Mouse (Mus musculus): ENCODE measurements around the gene Pias3. TPM values are rescaled to one million over a fixed set of nuclear protein-coding genes. Genes with fewer than 3 reads are reported as not detected.
A peak's percentile ranks its signal among the peaks of the same experiment; 100 is the strongest.
"Not testable (repeated sequence)": the region's sequence is repeated elsewhere in the genome, so short reads cannot be mapped to it uniquely, and the experiment has no call there.

Pias3 gene
- total RNA-seq, 2 experiments from 2014 or later: 23.9 to 24.3 TPM

GRCm38 (mm10) chr3:96683496-96683895 lies 12.7 kb upstream of the Pias3 start:
- DNase-seq (ENCODE audit: low spot score in 2 of 2): no peak
- intact Hi-C loops (cut with DNase I): no loop called here

- DNase-seq (ENCODE audit: low spot score in 2 of 2): peak in 1 of 2 experiments; percentile 21
- intact Hi-C loops (cut with DNase I): no loop called here
These were observed 11.9 kb upstream of the Pias3 start for GRCm38 (mm10) chr3:96684151-96684821.

GRCm38 (mm10) chr3:96684822-96685156 lies 11.4 kb upstream of the Pias3 start:
- intact Hi-C loops (cut with DNase I): no loop called here
- DNase-seq (ENCODE audit: low spot score in 2 of 2): no peak

DNA sequence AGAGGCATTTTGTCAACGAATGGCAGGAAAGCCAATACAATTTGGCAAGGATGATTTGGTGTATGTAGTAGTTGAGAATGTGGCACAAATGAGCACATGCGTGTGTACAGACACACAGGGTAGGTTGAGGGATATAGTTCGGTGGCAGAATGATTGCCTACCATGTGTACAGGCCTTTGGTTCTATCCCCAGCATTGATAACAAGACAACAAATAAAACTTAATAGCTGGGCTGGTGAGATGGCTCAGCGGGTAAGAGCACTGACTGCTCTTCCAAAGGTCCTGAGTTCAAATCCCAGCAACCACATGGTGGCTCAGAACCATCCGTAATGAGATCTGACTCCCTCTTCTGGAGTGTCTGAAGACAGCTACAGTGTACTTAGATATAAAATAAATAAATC lies 10.1 kb upstream of the Pias3 start:
- DNase-seq (ENCODE audit: low spot score in 2 of 2): not testable (repeated sequence)

GRCm38 (mm10) chr3:96688854-96689253 lies 7.3 kb upstream of the Pias3 start:
- intact Hi-C loops (cut with DNase I): no loop called here
- DNase-seq (ENCODE audit: low spot score in 2 of 2): no peak

More for the DNA sequence above, 10.1 kb upstream of the Pias3 start:
- intact Hi-C loops (cut with DNase I): not testable (repeated sequence)

GRCm38 (mm10) chr3:96690298-96690697 lies 5.9 kb upstream of the Pias3 start:
- no peak for DNase-seq (ENCODE audit: low spot score in 2 of 2)
- intact Hi-C loops (cut with DNase I): no loop called here

DNA sequence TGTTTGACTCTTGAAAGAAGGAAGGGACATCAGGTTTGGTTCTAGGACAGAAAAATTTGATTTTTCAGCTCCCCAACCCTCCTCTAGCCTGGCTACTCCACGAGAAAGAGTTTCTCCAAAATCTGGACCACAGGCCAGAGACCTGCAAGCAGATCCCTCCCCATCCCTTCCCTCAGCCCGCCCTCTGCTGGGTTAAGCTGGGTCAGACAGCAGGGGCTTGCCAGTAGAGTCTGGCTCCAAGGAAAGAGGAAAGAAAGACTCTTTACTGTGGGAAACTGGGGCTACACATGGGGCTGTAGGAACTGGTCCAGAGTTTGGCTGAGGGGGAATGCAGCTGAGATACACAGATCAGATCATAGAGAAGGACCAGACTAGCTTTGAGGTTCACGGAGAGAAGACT lies 3.7 kb upstream of the Pias3 start:
- intact Hi-C loops (cut with DNase I): no loop called here
- no peak for DNase-seq (ENCODE audit: low spot score in 2 of 2)

DNA sequence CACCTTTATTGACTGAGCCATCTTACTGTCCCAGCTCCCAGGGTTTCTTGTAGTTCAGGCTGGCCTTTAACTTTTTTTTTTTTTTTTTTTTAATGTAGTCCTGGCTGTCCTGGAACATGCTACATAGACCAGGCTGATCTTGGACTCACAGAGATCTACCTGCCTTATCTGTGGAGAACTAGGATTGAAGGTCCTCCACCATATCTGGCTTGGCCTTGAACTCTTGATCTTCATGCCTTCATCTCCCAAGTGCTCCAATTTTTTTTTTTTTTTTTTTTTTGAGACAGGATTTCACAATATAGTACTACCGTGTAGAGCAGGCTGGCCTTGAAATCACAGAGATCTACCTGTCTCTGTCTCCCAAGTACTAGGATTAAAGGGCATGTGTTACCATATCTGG lies 2.6 kb upstream of the Pias3 start:
- DNase-seq (ENCODE audit: low spot score in 2 of 2): no peak
- intact Hi-C loops (cut with DNase I): no loop called here

DNA sequence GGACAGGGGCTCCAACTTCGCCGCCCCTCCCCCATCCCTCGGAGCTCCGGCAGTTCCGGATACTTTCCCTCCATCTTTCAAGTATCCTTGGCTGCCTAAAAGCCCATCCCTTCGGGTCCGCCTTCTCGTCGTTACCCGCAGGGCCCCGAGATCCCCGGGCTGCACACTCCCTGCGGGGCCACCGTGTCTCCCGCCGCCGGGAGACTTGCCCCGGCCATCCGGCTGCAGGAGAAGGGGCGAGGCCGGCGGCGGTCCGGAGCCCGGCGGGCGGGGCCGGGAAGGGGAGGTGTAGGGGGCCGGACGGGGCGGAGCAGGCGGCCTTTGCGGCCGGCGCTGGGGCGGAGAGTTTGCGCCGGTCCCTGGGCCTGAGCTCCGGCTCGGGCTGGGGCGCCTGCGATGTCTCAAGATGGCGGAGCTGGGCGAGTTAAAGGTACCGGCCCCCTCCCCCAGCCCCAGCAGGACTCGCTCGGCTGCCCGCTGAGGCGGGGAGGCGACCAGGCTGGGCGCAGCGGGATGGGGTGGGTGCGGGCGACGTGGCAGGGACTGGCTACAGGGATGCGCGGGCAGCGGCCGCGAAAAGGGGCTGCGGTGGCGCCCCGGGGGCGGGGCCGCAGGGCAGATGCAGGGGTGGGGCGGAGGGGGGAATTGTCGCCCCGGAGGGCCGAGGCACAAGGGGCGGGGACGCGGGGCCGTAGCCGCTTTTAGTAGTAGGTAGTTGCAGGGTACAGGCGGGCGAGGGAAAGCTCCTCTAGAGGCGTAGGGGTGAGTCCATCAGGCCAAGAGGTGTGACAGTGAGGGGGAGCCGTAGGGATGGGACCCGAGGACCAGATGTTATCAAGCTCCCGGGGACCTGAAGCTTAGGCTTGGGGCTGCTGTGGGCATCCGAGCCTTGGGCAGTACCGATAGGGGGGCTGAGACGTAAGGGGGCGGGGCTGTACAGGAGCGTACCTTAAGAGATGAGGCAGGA lies 865 bp downstream of the Pias3 start:
- peak; percentile 85 to 88 for DNase-seq (ENCODE audit: low spot score in 2 of 2)
- intact Hi-C loops (cut with DNase I): loop anchor here (2.0 kb wide), 1 partner anchor 26 kb away; the partner anchor contains the start of gene Ankrd35

GRCm38 (mm10) chr3:96698993-96699690 lies 3.0 kb downstream of the Pias3 start:
- peak; percentile 32 for DNase-seq (ENCODE audit: low spot score in 2 of 2)
- intact Hi-C loops (cut with DNase I): no loop called here

GRCm38 (mm10) chr3:96700376-96700775 lies 4.2 kb downstream of the Pias3 start:
- DNase-seq (ENCODE audit: low spot score in 2 of 2): no peak
- intact Hi-C loops (cut with DNase I): loop anchor here (10.0 kb wide), 1 partner anchor 156 kb away; no protein-coding TSS in a partner anchor

DNA sequence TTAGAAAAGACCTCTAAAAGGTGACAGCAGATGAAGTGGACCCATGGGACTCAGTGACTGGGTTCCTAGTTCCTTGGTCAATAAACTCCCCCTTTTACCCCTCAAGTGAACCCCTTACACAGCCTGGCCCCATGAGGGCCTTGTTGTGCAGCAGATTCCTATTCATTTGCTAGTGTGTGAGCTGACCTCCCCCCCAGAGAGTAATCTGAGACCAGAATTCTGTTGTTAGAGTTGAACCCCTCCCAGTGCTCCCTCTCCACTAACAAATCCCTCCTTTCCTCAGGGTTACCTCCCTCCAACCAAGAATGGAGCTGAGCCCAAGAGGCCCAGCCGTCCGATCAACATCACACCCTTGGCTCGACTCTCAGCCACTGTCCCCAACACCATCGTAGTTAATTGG lies 4.8 kb downstream of the Pias3 start:
- DNase-seq (ENCODE audit: low spot score in 2 of 2): no peak
- intact Hi-C loops (cut with DNase I): loop anchor here (10.0 kb wide), 1 partner anchor 156 kb away; no protein-coding TSS in a partner anchor

- DNase-seq (ENCODE audit: low spot score in 2 of 2): no peak
- intact Hi-C loops (cut with DNase I): loop anchor here (10.0 kb wide), 1 partner anchor 160 kb away; no protein-coding TSS in a partner anchor
These were observed 8.6 kb downstream of the Pias3 start for GRCm38 (mm10) chr3:96704778-96705177.

DNA sequence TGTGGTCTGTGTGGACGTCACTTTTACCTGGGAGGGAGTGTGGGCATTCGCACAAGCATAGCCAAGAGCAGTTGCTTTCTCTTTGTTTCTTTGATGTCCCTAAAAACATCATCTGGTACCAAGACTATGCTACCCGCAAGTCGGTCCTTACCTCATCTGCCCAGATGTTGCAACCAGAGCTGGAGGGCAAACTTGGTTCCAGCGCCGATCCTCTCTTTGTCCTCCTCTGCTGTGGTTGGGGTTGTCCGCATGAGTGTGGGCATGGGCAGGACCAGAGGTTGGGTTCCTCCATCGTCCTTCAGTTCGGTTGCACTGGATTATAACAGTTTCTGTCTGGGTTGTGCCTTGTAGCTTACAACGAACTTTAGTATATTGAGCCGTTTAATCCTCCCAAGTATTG lies 10.0 kb downstream of the Pias3 start:
- intact Hi-C loops (cut with DNase I): loop anchor here (10.0 kb wide), 1 partner anchor 161 kb away; no protein-coding TSS in a partner anchor
- no peak for DNase-seq (ENCODE audit: low spot score in 2 of 2)

DNA sequence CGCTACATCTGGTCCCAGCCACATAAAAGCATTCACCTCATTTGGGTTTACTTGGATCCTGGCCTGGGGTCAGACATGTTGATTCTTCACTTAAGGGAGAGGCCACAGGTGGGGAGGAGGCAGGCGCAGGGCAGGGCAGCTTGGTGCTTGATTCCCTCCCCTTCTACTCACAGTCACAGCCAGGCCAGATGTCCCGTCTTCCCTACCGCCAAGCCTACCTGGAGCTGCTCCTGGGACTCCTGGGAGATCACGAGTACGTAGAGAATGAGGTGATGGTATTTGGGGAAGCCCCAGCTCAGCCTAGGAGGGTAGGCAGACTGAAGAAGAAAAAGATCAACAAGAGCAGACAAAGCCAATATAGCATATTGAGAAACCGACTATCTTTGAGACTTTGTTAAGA lies 10.8 kb downstream of the Pias3 start:
- intact Hi-C loops (cut with DNase I): loop anchor here (10.0 kb wide), 1 partner anchor 162 kb away; no protein-coding TSS in a partner anchor
- DNase-seq (ENCODE audit: low spot score in 2 of 2): no peak

GRCm38 (mm10) chr3:96707903-96708683 lies 11.9 kb downstream of the Pias3 start, which contains the start of gene Nudt17:
Nudt17 (minus strand) TSS chr3:96708562.
- intact Hi-C loops (cut with DNase I): loop anchor here (10.0 kb wide), 1 partner anchor 163 kb away; no protein-coding TSS in a partner anchor

DNA sequence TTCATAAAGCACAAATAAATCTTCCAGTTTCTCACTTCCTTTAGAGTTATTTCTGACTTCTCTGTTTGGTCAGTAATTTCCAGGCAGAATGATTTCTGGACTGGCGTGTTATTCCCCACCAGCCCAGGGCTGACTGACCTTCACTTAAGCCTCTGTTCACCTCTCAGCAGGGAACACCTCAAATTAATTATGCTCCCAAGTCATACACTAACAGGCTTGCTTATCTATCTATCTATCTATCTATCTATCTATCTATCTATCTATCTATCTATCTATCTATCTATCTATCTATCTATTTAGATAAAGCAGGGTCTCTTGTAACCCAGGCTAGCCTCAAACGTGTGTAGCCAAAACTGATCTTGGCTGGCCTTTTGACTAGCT lies 12.5 kb downstream of the Pias3 start:
- intact Hi-C loops (cut with DNase I): loop anchor here (10.0 kb wide), 1 partner anchor 164 kb away; no protein-coding TSS in a partner anchor
- DNase-seq (ENCODE audit: low spot score in 2 of 2): no peak

More at GRCm38 (mm10) chr3:96707903-96708683, 11.9 kb downstream of the Pias3 start, which contains the start of gene Nudt17:
- DNase-seq (ENCODE audit: low spot score in 2 of 2): peak; percentile 74 to 85

- no peak for DNase-seq (ENCODE audit: low spot score in 2 of 2)
- intact Hi-C loops (cut with DNase I): no loop called here
These were observed 18.1 kb downstream of the Pias3 start for GRCm38 (mm10) chr3:96714286-96714685.

- DNase-seq (ENCODE audit: low spot score in 2 of 2): no peak
- intact Hi-C loops (cut with DNase I): no loop called here
These were observed 19.7 kb downstream of the Pias3 start for GRCm38 (mm10) chr3:96715854-96716253.
